Mouse (Mus musculus) hindbrain, embryonic 15.5 days (tissue): ENCODE results near the gene Crygd. TPM values are rescaled to one million over a fixed set of nuclear protein-coding genes. Genes with fewer than 3 reads are reported as not detected.

Source experiments
- ATAC-seq: fragments of 200-750 bp; cut with Nextera tagmentation; 2 replicates; pipeline ENCODE4 v1.8.0; 2017; ENCODE audit warnings: low read depth, moderate number of reproducible peaks, moderate TSS enrichment; ENCODE audit not compliant: low FRiP score
- H3K27ac ChIP-seq: fragments of 300-500 bp; sonication (generic); replicated peaks from 2 replicates; pipeline ENCODE4 v1.5.1; 2015; ENCODE audit warnings: mild to moderate bottlenecking, inconsistent platforms
- H3K27me3 ChIP-seq: fragments of 300-500 bp; sonication (generic); 2 replicates; pipeline ENCODE4 v1.6.1; 2015; ENCODE audit warnings: control low read depth, inconsistent platforms
- H3K36me3 ChIP-seq: fragments of 300-500 bp; sonication (generic); 2 replicates; pipeline ENCODE4 v1.6.1; 2015; ENCODE audit warnings: control low read depth, inconsistent platforms
- H3K4me1 ChIP-seq: fragments of 300-500 bp; sonication (generic); replicated peaks from 2 replicates; pipeline ENCODE4 v1.6.1; 2015; ENCODE audit warnings: control low read depth, inconsistent platforms
- H3K4me2 ChIP-seq: fragments of 300-500 bp; sonication (generic); 2 replicates; pipeline ENCODE4 v1.6.1; 2015; ENCODE audit warnings: moderate library complexity, mild to moderate bottlenecking, inconsistent platforms
- H3K4me3 ChIP-seq: fragments of 300-500 bp; sonication (generic); 2 replicates; pipeline ENCODE4 v1.5.1; 2015; ENCODE audit warnings: mild to moderate bottlenecking, inconsistent platforms
- H3K9ac ChIP-seq: fragments of 300-500 bp; sonication (generic); 2 replicates; pipeline ENCODE4 v1.6.1; 2015; ENCODE audit warnings: inconsistent platforms
- H3K9me3 ChIP-seq: fragments of 300-500 bp; sonication (generic); 2 replicates; pipeline ENCODE4 v1.6.1; 2016; ENCODE audit warnings: control low read depth, inconsistent platforms
- WGBS: fragments of 180-500 bp; shearing (Covaris S2); methylation state at CpG from one replicate; pipeline ENCODE4 v1.1.7; 2015; 5-methylcytosine and 5-hydroxymethylcytosine counted together
- polyA plus RNA-seq: library from polyadenylated mRNA; unstranded; fragments of >200 nt; fragmentation: Nextera tagmentation; extraction: Ambion mirVana; gene quantifications from 2 replicates; pipeline ENCODE4 v1.2.1, GENCODE M21; 2015

The Crygd gene
- polyA plus RNA-seq, 1 experiment from 2014 or later, result 0.34 TPM

DNA sequence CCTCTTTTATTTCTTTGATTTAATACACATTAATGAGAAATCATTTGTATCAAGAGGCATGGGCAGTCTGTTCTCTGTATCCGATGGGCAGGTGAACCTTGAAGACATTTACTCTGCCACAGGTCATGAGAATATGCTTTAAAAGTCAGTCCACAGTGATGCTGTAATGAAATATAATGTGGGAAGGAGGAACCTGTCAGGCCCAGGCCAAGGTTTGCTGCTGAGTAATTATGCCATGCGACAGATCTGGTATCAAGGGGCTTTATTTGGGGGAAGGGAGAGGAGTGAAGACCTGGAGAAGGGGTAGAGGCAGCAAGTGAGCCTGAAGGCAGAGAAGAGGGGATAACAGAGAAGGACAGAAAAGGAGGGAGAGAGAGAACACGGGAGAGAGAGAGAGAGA is 23.6 kb downstream of the Crygd start:
- Histone ChIP-seq H3K4me3 (no peak overlapping the region), H3K36me3 (no peaks in the 10 kb centered on the region), H3K27ac (no peak overlapping the region), H3K4me2 (no peak overlapping the region), H3K9ac (no peak overlapping the region), H3K27me3 (no peaks in the 10 kb centered on the region), H3K9me3 (no peaks in the 10 kb centered on the region), H3K4me1 (no peaks in the 10 kb centered on the region)
- ATAC-seq, result no peak
- WGBS, result 87% methylated on average over 3 of the region's 3 CpGs

DNA sequence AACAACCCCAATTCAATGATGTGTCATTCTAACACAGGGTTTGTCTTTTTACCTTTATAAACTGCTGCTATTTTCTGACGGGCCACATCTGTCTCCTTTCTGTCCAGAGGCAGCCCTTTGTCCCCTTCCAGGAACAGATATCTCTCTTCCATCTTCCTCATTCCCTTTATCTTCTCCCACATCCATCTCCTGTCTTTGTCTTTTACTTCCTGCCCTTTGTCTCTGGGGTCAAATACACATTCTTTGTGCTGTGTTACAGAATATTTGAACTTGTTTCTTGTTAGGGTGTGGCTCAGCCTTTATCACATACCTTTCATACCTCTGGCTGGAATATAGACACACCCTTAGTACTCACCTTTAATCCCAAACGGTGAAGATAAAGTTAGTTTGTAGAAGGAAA is 25.7 kb downstream of the Crygd start:
- no peak overlapping the region for H3K9ac ChIP-seq
- ATAC-seq, result no peak
- 80% methylated on average over 2 of the region's 2 CpGs for WGBS
- H3K27ac ChIP-seq, result no peak overlapping the region
- no peak overlapping the region for H3K4me2 ChIP-seq
- H3K27me3 ChIP-seq, result no peaks in the 10 kb centered on the region
- H3K36me3 ChIP-seq, result no peaks in the 10 kb centered on the region
- H3K4me3 ChIP-seq, result no peak overlapping the region
- H3K4me1 ChIP-seq, result no peaks in the 10 kb centered on the region
- no peaks in the 10 kb centered on the region for H3K9me3 ChIP-seq

DNA sequence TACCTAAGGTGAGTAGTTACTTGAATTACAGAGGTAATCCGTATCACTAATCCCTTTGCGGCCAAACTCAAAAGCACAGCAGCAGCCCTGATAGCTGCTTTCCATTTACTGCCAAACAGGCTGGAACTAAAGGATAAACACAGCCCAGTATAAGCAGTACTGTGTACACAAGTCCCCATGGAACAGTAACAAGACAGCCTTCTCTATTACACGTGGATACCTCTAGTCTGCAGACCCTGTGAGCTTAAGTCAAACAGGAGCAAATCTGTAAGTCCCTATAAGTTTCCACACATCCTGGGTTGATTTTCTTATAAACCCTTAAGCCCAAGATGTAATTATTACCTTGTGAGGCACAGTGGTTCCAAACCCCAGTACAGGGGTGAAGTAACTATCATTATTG is 27.7 kb downstream of the Crygd start:
- ATAC-seq, result no peak
- Histone ChIP-seq H3K4me3 (no peak overlapping the region), H3K9me3 (no peaks in the 10 kb centered on the region), H3K27me3 (no peaks in the 10 kb centered on the region), H3K27ac (no peak overlapping the region), H3K36me3 (no peaks in the 10 kb centered on the region), H3K4me2 (no peak overlapping the region), H3K9ac (no peak overlapping the region), H3K4me1 (no peaks in the 10 kb centered on the region)
- WGBS, result 49% methylated on average over 3 of the region's 3 CpGs

DNA sequence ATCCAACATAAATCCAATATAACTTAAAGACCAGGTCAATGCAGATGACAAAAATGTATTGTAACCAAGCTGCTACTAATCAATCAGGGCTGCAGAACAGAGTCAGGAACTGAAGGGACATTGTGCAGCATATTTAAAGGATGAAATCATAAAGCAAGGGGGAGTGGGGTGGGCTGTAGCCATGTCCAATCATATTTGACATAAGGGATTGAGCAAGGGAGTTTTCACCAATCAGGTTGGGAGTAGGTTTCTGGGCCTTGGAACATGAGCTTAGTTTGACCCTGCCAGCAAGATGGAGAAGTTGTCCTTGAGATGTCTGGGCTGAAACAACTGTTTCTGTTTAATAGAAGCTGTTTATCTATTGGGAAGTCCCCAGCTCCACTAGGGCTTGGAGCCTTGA is 30.6 kb downstream of the Crygd start, which contains the start of gene Akr1cl:
Gene Akr1cl, minus strand, starts transcription at position 119 of the 400 bp plus-strand sequence.
- Histone ChIP-seq H3K4me2 (no peak within 1 kb of the TSS), H3K4me3 (no peak within 1 kb of the TSS), H3K27ac (no peak within 1 kb of the TSS), H3K27me3 (no peaks in the 10 kb centered on the region), H3K9me3 (no peaks in the 10 kb centered on the region), H3K36me3 (no peaks in the 10 kb centered on the region), H3K9ac (no peak within 1 kb of the TSS), H3K4me1 (no peaks in the 10 kb centered on the region)
- ATAC-seq, result no peak

DNA sequence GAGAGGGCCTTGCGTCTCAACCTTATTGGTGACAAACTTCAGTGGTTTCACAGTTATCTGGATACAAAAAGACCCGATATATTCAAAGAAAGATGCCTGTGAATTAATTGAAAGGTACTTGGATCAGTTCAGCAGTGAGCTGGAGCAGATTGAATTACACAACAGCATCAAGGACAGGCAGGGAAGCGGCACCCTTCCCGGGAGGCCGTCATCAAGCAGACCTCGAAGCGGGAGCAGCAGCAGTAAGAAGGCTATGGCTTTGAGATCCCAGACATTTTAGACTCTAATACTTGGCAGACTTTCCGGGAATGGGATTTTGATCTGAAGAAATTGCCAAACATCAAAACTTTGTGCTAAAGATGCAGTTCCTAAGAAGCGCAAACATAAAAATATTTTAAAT is 35.0 kb downstream of the Crygd start:
- 70% methylated on average over 9 of the region's 9 CpGs for WGBS
- no peaks in the 10 kb centered on the region for H3K4me1 ChIP-seq
- no peak for ATAC-seq

DNA sequence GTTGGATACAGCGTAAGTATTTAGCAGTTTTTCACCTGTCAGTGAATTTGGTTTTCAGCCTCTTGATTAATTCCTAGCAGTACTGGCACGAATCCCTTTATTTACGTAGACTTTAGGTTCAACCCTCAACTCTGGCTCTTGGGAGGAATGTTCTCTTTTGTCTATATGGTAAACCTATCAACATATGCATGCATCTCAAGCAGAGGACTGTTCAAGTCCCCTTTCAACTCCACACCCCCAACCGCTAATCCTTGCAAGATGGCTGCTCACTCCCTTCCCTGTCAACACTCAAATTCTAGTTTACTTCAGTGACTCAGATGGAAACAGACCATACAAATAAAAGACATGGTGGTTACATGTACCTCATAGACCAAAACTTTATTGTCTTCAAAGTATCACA is 50.5 kb downstream of the Crygd start:
- Histone ChIP-seq H3K4me1 (no peaks in the 10 kb centered on the region), H3K9ac (no peak overlapping the region), H3K4me2 (no peak overlapping the region), H3K9me3 (no peaks in the 10 kb centered on the region), H3K27me3 (no peaks in the 10 kb centered on the region), H3K36me3 (no peaks in the 10 kb centered on the region), H3K4me3 (no peak overlapping the region), H3K27ac (no peak overlapping the region)
- 80% methylated on average over 4 of the region's 4 CpGs for WGBS
- no peak for ATAC-seq

More for the DNA sequence above, 35.0 kb downstream of the Crygd start:
- H3K27ac ChIP-seq, result no peak overlapping the region
- H3K4me3 ChIP-seq, result no peak overlapping the region
- H3K9me3 ChIP-seq, result no peaks in the 10 kb centered on the region
- no peak overlapping the region for H3K9ac ChIP-seq
- no peaks in the 10 kb centered on the region for H3K36me3 ChIP-seq
- no peak overlapping the region for H3K4me2 ChIP-seq
- H3K27me3 ChIP-seq, result no peaks in the 10 kb centered on the region

Other genes with a start within 250 kb of the Crygd start
- 11.1 and 13.2 TPM in 2 replicates for gene Plekhm3, start 106.6 kb downstream of the Crygd start, polyA plus RNA-seq
- 0.18 TPM in 1 of 2 replicates, not detected in the other for gene Akr1cl, start 30.7 kb downstream of the Crygd start, polyA plus RNA-seq
- not detected in 2 replicates for gene Cryge, start 12.3 kb downstream of the Crygd start, polyA plus RNA-seq
- not detected in 2 replicates for gene Crygc, start 10.2 kb upstream of the Crygd start, polyA plus RNA-seq
- gene Crygb, start 18.8 kb upstream of the Crygd start, polyA plus RNA-seq, result 0.43 and 0.54 TPM in 2 replicates
- 0.26 TPM in 1 of 2 replicates, not detected in the other for gene Cryga, start 39.9 kb upstream of the Crygd start, polyA plus RNA-seq
- not detected in 2 replicates for gene Gm28845, start 56.1 kb upstream of the Crygd start, polyA plus RNA-seq
- gene D630023F18Rik, start 59.8 kb upstream of the Crygd start, polyA plus RNA-seq, result 2.0 and 2.4 TPM in 2 replicates
- gene Idh1, start 123.0 kb upstream of the Crygd start, polyA plus RNA-seq, result 465 and 481 TPM in 2 replicates
- gene Pikfyve, start 123.2 kb upstream of the Crygd start, polyA plus RNA-seq, result 10.9 and 11.5 TPM in 2 replicates
- gene Pth2r, start 218.6 kb upstream of the Crygd start, polyA plus RNA-seq, result 2.5 and 2.6 TPM in 2 replicates